Mouse (Mus musculus) spleen, adult 10 weeks (tissue): ENCODE measurements around the gene Col28a1. TPM values are rescaled to one million over a fixed set of nuclear protein-coding genes. Genes with fewer than 3 reads are reported as not detected.

Experiments
- polyA plus RNA-seq: library from polyadenylated mRNA; stranded (reverse); fragments of 350-450 nt; fragmentation: Illumina TruSeq; extraction: RNeasy Lipid Tissue Mini Kit (QIAGEN cat#74804); gene quantifications from one replicate; pipeline ENCODE4 v1.2.3, GENCODE M21; 2015; ENCODE audit warnings: low replicate concordance; ENCODE audit not compliant: insufficient read depth

Gene Col28a1
- 1.9 TPM for polyA plus RNA-seq

DNA sequence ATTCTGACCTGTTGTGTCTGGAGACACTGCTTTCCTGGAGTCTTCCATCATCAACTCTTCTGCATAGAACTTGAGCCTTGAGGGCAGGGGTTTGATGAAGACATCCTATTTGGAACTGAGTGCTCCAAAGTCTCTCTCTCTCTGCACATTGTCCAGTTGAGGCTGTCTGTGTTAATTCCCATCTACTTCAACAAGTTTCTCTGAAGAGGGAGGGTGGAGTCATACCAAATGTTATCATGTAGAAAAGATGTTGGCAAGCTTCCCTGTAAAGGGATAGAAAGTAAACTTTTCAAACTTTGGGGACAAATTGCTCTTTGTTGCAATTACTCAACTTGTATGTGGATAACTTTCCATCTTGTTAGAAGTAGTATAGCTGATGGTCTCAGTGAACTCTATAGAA lies at the start of gene Col28a1:
TSS of gene Col28a1 (minus strand) at position 101 of the 400 bp plus-strand sequence.

DNA sequence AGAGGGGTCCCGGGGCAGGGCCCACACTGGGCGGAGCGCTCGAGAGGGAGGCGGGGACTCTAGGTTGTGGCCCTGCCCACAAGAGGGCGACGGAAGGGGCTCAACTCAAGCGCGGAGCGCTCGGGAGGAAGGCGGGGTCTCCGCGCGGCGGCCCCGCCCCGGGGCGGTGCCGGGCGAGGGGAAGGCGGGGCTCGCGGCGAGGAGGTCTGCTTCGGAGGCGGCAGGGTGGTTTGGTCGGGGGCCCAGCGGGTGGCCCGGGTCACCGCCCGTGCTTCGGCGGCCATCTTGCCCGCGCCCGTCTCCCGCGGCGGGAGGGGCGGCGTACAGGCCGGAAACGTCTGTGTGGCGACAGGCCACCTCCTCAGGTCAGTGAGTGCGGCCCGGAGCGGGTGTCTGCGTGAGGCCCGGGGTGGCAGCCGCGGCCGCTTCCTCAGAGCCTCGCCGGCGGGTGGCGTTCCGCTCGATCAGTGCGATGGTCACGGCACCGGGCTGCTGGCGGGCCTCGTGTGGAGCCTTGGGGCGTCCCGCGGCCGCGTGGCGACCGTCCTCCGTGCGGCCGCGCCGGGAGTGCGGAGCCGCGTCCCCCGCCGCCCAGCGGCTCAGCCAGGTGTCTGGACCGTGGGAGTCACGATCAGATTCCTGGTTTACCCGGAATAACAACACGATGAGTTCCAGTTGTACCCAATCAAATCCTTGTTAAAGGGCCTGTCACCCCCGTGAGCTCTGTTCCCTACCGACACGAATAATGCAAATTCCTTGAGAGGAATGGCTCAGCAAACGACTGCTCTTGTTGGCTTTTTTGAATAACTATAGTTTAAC lies 16.8 kb upstream of the Col28a1 start, which contains the start of gene Mios:
TSS of gene Mios (plus strand) at position 176 of the 819 bp plus-strand sequence.

Other genes starting within 250 kb of the Col28a1 start
- 21.3 TPM for gene Mios, start 16.6 kb upstream of the Col28a1 start, polyA plus RNA-seq
- 65.4 TPM for gene Rpa3, start 66.6 kb upstream of the Col28a1 start, polyA plus RNA-seq
- 23.5 TPM for gene Umad1, start 66.7 kb upstream of the Col28a1 start, polyA plus RNA-seq
- gene Gm45062, start 66.8 kb upstream of the Col28a1 start, polyA plus RNA-seq, result 42.0 TPM